Mouse (Mus musculus) kidney, adult 18-20 months (tissue): ENCODE data around the gene Gcnt7.

Experiments
- DNase-seq: peaks from one replicate; pipeline ENCODE4 v3.0.0; 2021

The Gcnt7 gene

GRCm38 (mm10) chr2:172401116-172401825, 57.1 kb downstream of the Gcnt7 start:
- no peak for DNase-seq
